Mouse (Mus musculus): ENCODE results near the gene Itgb2.

Itgb2 gene

GRCm38 (mm10) chr10:77548576-77548975 lies 18.5 kb downstream of the Itgb2 start:
- peak in 1 of 2 experiments; percentile 62 for DNase-seq (ENCODE audit: low spot score in 2 of 2)

- no peak for DNase-seq (ENCODE audit: low spot score in 2 of 2)
Observed at GRCm38 (mm10) chr10:77550874-77551273, 20.8 kb downstream of the Itgb2 start.

GRCm38 (mm10) chr10:77552162-77552561 lies 22.1 kb downstream of the Itgb2 start:
- DNase-seq (ENCODE audit: low spot score in 2 of 2), result no peak

GRCm38 (mm10) chr10:77553285-77553684 lies 23.2 kb downstream of the Itgb2 start:
- DNase-seq (ENCODE audit: low spot score in 2 of 2), result no peak

- DNase-seq (ENCODE audit: low spot score in 2 of 2), result no peak
Observed at GRCm38 (mm10) chr10:77554918-77555317, 24.9 kb downstream of the Itgb2 start.

GRCm38 (mm10) chr10:77556631-77557030 lies 26.6 kb downstream of the Itgb2 start:
- no peak for DNase-seq (ENCODE audit: low spot score in 2 of 2)

GRCm38 (mm10) chr10:77557641-77558040 lies 27.6 kb downstream of the Itgb2 start:
- DNase-seq (ENCODE audit: low spot score in 2 of 2), result no peak

GRCm38 (mm10) chr10:77560090-77560489 lies 30.0 kb downstream of the Itgb2 start:
- no peak for DNase-seq (ENCODE audit: low spot score in 2 of 2)

- no peak for DNase-seq (ENCODE audit: low spot score in 2 of 2)
Observed at GRCm38 (mm10) chr10:77560830-77561229, 30.8 kb downstream of the Itgb2 start.

GRCm38 (mm10) chr10:77561508-77561907 lies 31.5 kb downstream of the Itgb2 start:
- no peak for DNase-seq (ENCODE audit: low spot score in 2 of 2)

- DNase-seq (ENCODE audit: low spot score in 2 of 2), result no peak
Observed at GRCm38 (mm10) chr10:77565005-77565404, 35.0 kb downstream of the Itgb2 start.

GRCm38 (mm10) chr10:77566651-77567050 lies 36.6 kb downstream of the Itgb2 start:
- peak in 1 of 2 experiments; percentile 71 for DNase-seq (ENCODE audit: low spot score in 2 of 2)

GRCm38 (mm10) chr10:77569481-77569880 lies 39.4 kb downstream of the Itgb2 start:
- no peak for DNase-seq (ENCODE audit: low spot score in 2 of 2)

GRCm38 (mm10) chr10:77569973-77570658 lies 40.1 kb downstream of the Itgb2 start:
- no peak for DNase-seq (ENCODE audit: low spot score in 2 of 2)

GRCm38 (mm10) chr10:77572225-77572624 lies 42.2 kb downstream of the Itgb2 start:
- no peak for DNase-seq (ENCODE audit: low spot score in 2 of 2)

- no peak for DNase-seq (ENCODE audit: low spot score in 2 of 2)
Observed at GRCm38 (mm10) chr10:77573162-77573561, 43.1 kb downstream of the Itgb2 start.

GRCm38 (mm10) chr10:77580027-77580920 lies 50.2 kb downstream of the Itgb2 start:
- no peak for DNase-seq (ENCODE audit: low spot score in 2 of 2)

GRCm38 (mm10) chr10:77581023-77581407 lies 51.0 kb downstream of the Itgb2 start:
- DNase-seq (ENCODE audit: low spot score in 2 of 2), result no peak

- DNase-seq (ENCODE audit: low spot score in 2 of 2), result peak; percentile 89 to 93
Observed at GRCm38 (mm10) chr10:77581408-77582284, 51.6 kb downstream of the Itgb2 start, which contains the start of gene Pttg1ip. Gene Pttg1ip, plus strand, starts transcription at chr10:77581720.

- DNase-seq (ENCODE audit: low spot score in 2 of 2), result no peak
Observed at GRCm38 (mm10) chr10:77582285-77582618, 52.2 kb downstream of the Itgb2 start.

- DNase-seq (ENCODE audit: low spot score in 2 of 2), result no peak
Observed at GRCm38 (mm10) chr10:77583795-77584422, 53.9 kb downstream of the Itgb2 start.
